Mouse (Mus musculus) T-helper 2 cell (primary cell): ENCODE data around the gene Ddx5.
"Not testable (repeated sequence)": the region's sequence is repeated elsewhere in the genome, so short reads cannot be mapped to it uniquely, and the experiment has no call there.

ENCODE experiments used
- in situ Hi-C: fragments of 300-600 bp; cut with MboI, MseI; formaldehyde crosslinking; loops from one replicate; pipeline ENCODE4 v1.15.1; 2025; ENCODE audit warnings: high pct_unique_total_duplicates

Ddx5 gene

GRCm38 (mm10) chr11:106762800-106763185, 26.2 kb downstream of the Ddx5 start:
- in situ Hi-C loops: no loop called here

DNA sequence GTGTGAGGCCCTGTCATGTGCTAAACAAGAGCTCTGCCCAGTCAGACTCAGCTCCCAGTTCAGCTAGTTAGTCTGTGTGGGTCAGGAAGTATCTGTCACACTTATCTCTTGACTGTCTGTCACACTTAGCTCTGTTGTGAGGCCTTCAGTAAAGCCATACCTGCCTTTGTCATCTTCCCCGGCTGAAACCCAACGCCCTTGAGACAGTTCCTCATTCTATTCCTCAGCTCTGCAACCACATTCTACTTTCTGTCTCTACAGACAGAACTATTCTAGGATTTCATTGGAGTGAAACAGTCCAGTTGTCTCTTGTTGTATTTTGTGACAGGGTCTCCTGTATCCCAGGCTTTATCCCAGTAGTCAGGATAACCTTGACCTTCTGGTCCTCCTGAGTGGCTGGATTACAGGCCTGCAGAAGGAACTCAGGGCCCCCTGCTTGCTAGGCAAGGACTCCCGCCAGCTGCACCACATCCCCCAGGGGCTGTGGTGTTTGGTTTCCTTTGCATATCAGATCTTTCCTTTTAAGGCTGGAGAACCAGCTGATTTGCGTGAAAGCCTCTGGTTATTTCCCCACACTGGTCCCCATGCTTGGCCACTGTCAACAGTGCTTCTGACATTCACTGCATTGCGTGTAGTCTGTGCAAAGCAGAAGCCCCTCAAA, 26.7 kb downstream of the Ddx5 start:
- in situ Hi-C loops: no loop called here

DNA sequence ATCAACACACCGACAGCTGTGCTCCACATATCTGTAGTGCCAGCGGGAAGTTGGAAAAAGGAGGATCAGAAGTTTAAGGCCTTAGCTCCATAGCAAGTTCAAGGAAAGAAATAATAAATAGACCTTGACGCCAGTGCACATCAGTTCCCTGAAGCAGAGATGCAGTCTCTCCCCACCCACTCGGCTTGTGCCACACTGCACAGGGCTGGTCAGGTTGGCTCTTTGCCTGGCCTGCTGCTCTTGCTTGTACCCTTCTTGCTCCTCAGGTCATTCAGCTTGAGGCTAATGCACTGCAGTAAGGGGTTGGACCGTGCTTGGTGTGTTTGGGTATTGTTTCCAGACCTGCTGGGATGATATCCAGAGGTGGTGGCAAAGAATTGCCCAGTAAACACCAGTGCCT, 28.5 kb downstream of the Ddx5 start:
- in situ Hi-C loops: no loop called here

DNA sequence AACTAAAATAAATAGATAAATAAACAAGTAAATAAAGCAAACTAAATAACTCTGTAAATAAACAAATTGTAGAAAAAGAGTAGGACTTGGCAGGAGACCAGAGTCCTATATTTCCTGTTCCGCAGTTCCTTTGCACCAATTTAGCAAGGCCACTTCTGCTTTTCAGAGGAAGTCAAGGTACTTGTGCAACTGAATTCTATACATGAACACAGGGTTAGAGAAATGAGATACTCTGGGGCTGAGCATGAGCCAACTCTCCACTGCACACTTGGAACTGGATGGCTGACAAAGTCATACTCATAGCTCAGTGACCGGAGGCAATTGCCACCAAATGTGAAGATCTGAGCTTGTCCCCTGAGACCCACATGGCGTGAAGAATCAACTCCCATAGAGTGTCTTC, 30.0 kb downstream of the Ddx5 start:
- in situ Hi-C loops: no loop called here

GRCm38 (mm10) chr11:106755583-106755982, 33.4 kb downstream of the Ddx5 start:
- in situ Hi-C loops: no loop called here

DNA sequence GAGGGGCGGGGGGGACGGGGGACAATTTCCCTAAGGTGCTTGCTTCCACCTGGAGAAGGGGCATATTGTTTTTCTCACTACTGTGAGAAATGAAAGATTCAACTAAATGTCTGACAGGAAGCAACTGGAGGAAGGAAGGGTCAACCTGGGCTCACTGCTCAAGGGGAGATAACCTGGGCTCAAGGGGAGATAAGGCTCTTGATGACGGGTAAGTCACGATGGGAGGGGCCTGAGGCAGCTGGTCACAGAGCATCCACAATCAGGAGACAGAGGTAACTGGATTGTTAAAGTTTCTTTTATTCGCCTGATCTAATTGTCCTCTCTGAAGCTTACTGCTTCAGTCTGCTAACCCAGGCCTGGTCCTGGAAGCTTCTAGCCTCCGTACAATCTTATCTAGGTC, 35.7 kb downstream of the Ddx5 start:
- in situ Hi-C loops: no loop called here

GRCm38 (mm10) chr11:106752103-106752502, 36.9 kb downstream of the Ddx5 start:
- in situ Hi-C loops: no loop called here

DNA sequence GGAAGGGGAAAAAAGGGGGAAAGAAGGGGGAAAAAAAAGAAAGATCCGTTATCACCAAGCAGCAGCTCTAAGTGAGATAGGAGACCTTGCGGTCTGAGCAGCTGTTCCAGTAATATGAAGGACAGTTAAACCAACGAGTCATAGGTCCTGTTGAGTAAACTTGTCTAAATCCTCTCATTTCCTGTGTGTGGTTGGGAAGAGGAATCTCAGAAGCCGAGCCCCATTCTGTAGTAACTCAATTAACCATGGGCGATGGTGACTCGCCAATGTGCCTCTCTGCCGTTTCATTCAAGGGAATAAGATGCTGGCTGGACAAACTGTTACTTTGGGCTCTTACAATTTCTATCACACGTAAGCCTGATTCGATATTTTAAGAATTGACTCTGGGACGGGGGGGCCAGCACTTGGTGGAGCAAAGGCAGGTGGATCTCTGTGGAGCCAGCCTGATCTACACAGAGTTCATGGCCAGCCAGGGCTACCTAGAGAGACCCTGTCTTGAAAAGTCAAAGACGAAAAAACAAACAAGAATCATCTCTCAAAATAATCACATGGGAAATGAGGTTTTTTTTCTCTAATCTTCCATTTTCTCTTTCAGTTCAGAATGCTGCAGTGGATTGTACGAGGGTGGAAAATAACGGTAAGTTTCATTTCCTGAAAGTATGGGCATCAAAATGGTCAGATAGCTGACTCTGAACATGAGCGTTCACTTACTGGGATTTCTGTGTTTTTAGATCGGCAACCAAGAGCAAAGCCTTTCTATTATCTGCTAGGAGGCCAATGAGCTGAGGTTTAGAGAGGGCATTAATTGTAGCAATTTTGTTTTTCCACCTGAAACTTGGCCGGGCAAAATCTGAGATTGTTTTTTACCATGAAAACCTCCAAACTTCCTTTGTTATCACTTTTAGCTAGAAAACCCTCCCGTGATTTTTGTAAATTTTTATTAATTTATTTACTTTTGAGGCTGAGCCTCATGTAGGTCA, 37.7 kb downstream of the Ddx5 start, which contains the start of gene Milr1:
Gene Milr1, plus strand, starts transcription at position 188 of the 980 bp plus-strand sequence.
- in situ Hi-C loops: no loop called here

DNA sequence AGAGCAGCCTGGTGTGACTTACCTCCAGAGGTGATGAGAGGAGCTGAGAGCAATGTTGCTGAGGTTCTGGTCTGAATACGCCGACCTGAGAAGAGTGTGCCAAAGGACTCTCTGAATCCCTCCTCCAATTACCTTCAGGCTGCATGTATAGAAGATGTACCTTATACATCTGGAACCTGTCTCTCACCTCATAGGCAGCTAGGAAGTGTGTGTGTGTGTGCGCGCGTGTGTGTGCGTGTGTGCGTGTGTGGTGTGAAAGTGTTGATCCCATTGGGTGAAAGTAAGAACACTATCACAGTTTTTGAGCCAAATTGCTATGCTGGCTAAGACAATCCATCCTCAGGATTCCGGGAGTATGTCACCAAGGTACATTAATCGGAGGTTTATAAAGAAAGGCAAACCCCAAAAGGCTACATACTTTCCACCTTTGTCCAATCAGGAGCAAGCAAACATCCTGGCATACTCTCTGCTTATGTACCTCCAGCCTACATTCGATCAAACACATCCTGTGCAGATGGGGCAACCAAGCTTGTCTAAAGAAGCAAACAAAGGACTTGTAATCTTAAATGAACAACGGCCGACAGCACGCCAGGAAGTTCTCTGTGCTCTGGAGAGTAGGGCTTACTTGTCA, 38.7 kb downstream of the Ddx5 start, which contains the start of gene Pecam1:
Gene Pecam1, minus strand, starts transcription at position 508 of the 631 bp plus-strand sequence.
- in situ Hi-C loops: no loop called here

DNA sequence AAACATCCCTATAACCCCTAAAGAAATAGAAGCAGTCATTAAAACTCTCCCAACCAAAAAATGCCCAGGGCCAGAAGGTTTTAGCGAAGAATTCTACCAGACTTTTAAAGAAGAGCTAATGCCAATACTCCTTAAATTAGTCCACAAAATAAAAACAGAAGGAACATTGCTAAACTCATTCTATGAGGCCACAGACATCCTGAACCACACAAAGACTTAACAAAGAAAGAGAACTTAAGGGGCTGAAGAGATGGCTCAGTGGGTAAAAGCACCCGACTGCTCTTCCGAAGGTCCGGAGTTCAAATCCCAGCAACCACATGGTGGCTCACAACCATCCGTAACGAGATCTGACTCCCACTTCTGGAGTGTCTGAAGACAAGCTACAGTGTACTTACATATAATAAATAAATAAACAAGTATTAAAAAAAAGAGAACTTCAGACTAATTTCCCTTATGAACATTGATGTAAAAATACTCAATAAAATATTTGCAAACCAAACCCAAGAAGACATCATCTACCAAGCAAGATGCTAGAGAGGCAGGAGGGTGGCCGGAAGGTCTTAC, 39.3 kb downstream of the Ddx5 start:
- in situ Hi-C loops: not testable (repeated sequence)

GRCm38 (mm10) chr11:106744949-106745348, 44.0 kb downstream of the Ddx5 start:
- in situ Hi-C loops: loop anchor here (5.0 kb wide), 1 partner anchor 98 kb away; no protein-coding TSS in a partner anchor

- in situ Hi-C loops: loop anchor here (5.0 kb wide), 1 partner anchor 95 kb away; no protein-coding TSS in a partner anchor
Observed at GRCm38 (mm10) chr11:106742388-106742841, 46.6 kb downstream of the Ddx5 start.

DNA sequence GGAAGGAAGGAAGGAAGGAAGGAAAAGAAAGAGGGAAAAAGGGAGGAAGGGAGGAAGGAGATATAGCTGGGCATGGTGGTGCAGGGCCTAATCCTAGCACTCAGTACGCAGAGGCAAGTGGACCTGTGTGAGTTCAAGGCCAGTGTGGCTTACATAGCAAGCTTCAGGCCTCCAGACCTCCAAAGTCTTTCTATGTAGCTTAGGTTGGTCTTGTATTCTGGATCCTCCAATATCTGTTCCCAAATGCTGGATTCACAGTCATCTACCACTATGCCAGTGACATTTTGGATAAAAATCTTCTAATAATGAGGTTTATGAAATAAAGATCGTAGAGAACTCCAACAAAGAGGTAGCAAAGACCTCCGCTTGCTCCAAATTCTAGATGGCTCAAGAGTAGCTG, 47.2 kb downstream of the Ddx5 start:
- in situ Hi-C loops: loop anchor here (5.0 kb wide), 1 partner anchor 95 kb away; no protein-coding TSS in a partner anchor

DNA sequence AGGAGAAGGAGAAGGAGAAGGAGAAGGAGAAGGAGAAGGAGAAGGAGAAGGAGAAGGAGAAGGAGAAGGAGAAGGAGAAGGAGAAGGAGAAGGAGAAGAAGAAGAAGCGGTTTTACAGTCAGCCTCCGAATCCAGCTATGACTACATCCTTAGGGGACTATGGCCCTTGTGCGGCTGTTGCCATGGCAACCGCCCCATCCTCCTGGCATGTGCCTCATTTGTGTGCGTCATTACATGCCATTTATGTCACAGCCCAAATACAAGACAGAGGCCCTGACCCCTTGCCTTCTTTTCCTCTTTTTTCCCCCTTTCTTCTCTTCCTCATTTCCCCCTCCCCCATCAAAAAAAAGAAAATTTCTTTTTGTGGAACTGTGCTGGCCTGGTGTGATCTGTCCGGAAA, 47.8 kb downstream of the Ddx5 start:
- in situ Hi-C loops: loop anchor here (5.0 kb wide), 1 partner anchor 94 kb away; no protein-coding TSS in a partner anchor

- in situ Hi-C loops: loop anchor here (5.0 kb wide), 1 partner anchor 93 kb away; no protein-coding TSS in a partner anchor
Observed at GRCm38 (mm10) chr11:106740724-106741123, 48.3 kb downstream of the Ddx5 start.

DNA sequence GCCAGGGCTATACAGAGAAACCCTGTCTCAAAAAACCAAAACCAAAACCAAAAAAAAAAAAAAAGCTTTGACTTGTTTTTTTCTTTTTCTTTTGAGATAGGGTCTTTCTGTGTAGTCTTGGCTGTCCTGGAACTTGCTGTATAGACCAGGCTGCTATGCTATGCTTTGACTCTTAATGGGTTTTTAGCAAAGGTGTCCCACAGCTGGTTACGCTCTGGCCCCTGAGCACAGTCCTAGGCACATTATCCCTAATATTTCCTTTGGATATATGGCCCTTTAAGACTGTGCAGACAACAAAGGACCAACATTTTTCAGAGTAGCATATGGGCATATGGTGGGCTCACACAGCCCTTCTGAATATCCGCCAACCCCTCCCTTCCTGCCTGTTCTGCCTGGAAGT, 49.9 kb downstream of the Ddx5 start:
- in situ Hi-C loops: no loop called here

DNA sequence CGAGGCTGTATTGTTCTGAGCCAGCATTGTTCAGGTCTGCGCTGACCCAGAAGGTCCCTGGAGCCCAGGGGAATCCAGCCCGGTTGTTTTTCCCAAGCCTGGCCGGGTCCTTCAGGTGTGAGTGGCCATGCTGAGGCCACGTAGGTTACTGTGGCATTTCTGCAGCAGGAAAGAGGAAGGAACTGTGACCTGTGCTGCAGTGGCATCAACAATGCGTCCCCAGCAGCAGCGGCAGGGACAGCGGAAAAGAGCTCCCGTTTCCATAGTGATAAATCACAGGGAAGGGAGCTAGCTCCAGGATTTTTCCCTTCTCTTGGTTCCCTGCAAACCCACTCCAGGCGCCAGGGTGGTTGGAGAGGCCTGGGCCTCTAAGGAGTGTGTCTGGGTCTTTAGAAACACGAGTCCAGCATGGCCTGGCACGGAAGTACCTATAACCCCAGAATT, 51.8 kb downstream of the Ddx5 start:
- in situ Hi-C loops: no loop called here

DNA sequence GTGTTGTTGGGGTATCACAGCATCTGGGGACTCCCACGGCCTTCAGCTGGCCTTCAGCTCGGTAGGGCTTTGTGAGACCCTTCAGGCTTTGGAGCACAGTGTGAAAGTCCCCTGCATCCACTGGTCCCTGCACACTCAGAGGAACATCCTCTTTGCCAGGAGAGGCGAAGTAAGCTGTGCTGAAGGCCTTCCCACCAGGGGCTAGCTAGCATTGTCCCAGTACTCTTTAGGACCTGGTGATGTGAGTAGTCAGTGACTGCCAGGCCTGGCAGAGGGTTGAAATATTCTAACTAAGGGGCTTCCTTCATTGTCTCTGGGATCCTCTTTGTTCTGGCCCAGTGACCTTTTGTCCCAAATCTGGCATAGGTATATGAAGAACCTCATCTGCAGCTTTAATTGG, 52.4 kb downstream of the Ddx5 start:
- in situ Hi-C loops: no loop called here

DNA sequence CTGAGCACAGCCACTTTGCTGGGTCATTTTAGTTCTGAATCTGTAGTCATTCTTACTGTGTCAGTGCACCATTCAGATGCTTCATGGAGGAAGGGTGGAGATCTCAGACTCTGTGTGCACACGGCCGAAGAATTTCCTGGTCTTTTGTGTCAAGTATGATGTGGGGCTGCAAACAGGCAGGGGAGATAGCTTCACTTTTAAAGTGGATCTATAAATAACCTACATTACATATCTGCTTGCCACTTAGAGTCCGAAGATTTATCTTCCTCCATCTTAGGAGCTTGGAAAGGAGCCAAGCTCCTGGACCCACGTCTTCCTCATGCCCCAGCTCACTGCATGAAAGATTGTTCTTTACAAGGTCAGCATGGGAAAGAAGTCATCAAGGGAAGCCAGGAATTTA, 58.3 kb downstream of the Ddx5 start:
- in situ Hi-C loops: no loop called here
